Mouse (Mus musculus): ENCODE measurements around the gene Hprt. TPM values are rescaled to one million over a fixed set of nuclear protein-coding genes. Genes with fewer than 3 reads are reported as not detected.

Gene Hprt
- polyA plus RNA-seq, 1 experiment: 57.4 TPM

GRCm38 (mm10) chrX:53045187-53045903 lies 57.4 kb downstream of the Hprt start:
- Histone ChIP-seq H3ac (ENCODE audit: control insufficient read depth, insufficient read length, low read depth) (no peak overlapping the region), H3K4me3 (ENCODE audit: insufficient read depth, poor library complexity, severe bottlenecking) (no peak overlapping the region), H3K79me2 (ENCODE audit: control insufficient read depth, insufficient read depth) (no peaks in the 10 kb centered on the region), H3K27me3 (ENCODE audit: control insufficient read depth, insufficient read depth, insufficient read length) (no peaks in the 10 kb centered on the region), H3K79me3 (ENCODE audit: low read depth) (no peaks in the 10 kb centered on the region), H3K36me3 (ENCODE audit: control insufficient read depth, insufficient read depth) (no peaks in the 10 kb centered on the region)
- TF ChIP-seq MYOG (IDR thresholded peaks at IDR 0.05; ENCODE audit: control insufficient read depth, extremely low read depth, insufficient read length): no peak
- no peak for TF ChIP-seq CTCF (IDR thresholded peaks at IDR 0.05; ENCODE audit: control insufficient read depth, insufficient read depth, insufficient read length)
- no peak for TF ChIP-seq FOSL1 (IDR thresholded peaks at IDR 0.05; ENCODE audit: insufficient read depth, low read length, poor library complexity, severe bottlenecking)
- no peak for TF ChIP-seq MYOD1 (IDR thresholded peaks at IDR 0.05; ENCODE audit: control insufficient read depth, insufficient read length, low read depth)
- TF ChIP-seq USF1 (IDR thresholded peaks at IDR 0.05; ENCODE audit: low read depth): no peak
- TF ChIP-seq MAX (IDR thresholded peaks at IDR 0.05): no peak
- no peak for TF ChIP-seq CEBPB (IDR thresholded peaks at IDR 0.05; ENCODE audit: low read depth)

- Histone ChIP-seq H3K4me3 (ENCODE audit: insufficient read depth, poor library complexity, severe bottlenecking) (no peak overlapping the region), H3K79me2 (ENCODE audit: control insufficient read depth, insufficient read depth) (no peaks in the 10 kb centered on the region), H3K36me3 (ENCODE audit: control insufficient read depth, insufficient read depth) (no peaks in the 10 kb centered on the region), H3ac (ENCODE audit: control insufficient read depth, insufficient read length, low read depth) (no peak overlapping the region), H3K27me3 (ENCODE audit: control insufficient read depth, insufficient read depth, insufficient read length) (no peaks in the 10 kb centered on the region), H3K79me3 (ENCODE audit: low read depth) (no peaks in the 10 kb centered on the region)
- TF ChIP-seq MAX (IDR thresholded peaks at IDR 0.05): no peak
Measured at GRCm38 (mm10) chrX:53046033-53046432, 58.1 kb downstream of the Hprt start.

- no peak for TF ChIP-seq CTCF (IDR thresholded peaks at IDR 0.05; ENCODE audit: control insufficient read depth, insufficient read depth, insufficient read length)
- no peak for TF ChIP-seq MYOD1 (IDR thresholded peaks at IDR 0.05; ENCODE audit: control insufficient read depth, insufficient read length, low read depth)
- no peak for TF ChIP-seq CEBPB (IDR thresholded peaks at IDR 0.05; ENCODE audit: low read depth)
- no peak for TF ChIP-seq MYOG (IDR thresholded peaks at IDR 0.05; ENCODE audit: control insufficient read depth, extremely low read depth, insufficient read length)
- no peak for TF ChIP-seq USF1 (IDR thresholded peaks at IDR 0.05; ENCODE audit: low read depth)
- no peak for TF ChIP-seq FOSL1 (IDR thresholded peaks at IDR 0.05; ENCODE audit: insufficient read depth, low read length, poor library complexity, severe bottlenecking)
- no peak overlapping the region for H3ac ChIP-seq (ENCODE audit: control insufficient read depth, insufficient read length, low read depth)
- no peaks in the 10 kb centered on the region for H3K79me3 ChIP-seq (ENCODE audit: low read depth)
- H3K79me2 ChIP-seq (ENCODE audit: control insufficient read depth, insufficient read depth): no peaks in the 10 kb centered on the region
- no peak overlapping the region for H3K4me3 ChIP-seq (ENCODE audit: insufficient read depth, poor library complexity, severe bottlenecking)
- H3K27me3 ChIP-seq (ENCODE audit: control insufficient read depth, insufficient read depth, insufficient read length): no peaks in the 10 kb centered on the region
- no peaks in the 10 kb centered on the region for H3K36me3 ChIP-seq (ENCODE audit: control insufficient read depth, insufficient read depth)
Measured at GRCm38 (mm10) chrX:53046911-53047310, 59.0 kb downstream of the Hprt start.

DNA sequence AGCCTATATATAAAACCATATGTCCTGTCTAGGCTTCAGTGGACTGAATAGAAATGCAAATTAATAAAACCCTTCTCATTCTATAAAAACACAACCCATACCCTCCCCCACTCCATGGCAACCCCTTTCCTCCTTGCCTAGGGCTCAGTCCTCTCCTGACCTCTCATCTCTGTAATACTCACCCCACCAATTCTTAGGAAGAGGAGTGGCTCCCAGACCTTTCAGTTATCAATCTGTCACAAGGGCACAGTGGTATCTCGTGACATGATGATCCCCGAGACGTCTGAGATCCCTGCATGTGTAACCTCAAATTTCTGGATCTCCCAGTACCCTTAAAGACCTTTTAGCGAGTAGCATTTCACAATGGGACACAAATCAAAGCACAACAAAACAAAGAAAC lies 61.3 kb downstream of the Hprt start:
- no peak for TF ChIP-seq CTCF (IDR thresholded peaks at IDR 0.05; ENCODE audit: control insufficient read depth, insufficient read depth, insufficient read length)
- TF ChIP-seq MAX (IDR thresholded peaks at IDR 0.05): no peak
- no peak for TF ChIP-seq MYOG (IDR thresholded peaks at IDR 0.05; ENCODE audit: control insufficient read depth, extremely low read depth, insufficient read length)
- TF ChIP-seq FOSL1 (IDR thresholded peaks at IDR 0.05; ENCODE audit: insufficient read depth, low read length, poor library complexity, severe bottlenecking): no peak
- no peak for TF ChIP-seq CEBPB (IDR thresholded peaks at IDR 0.05; ENCODE audit: low read depth)
- no peak for TF ChIP-seq MYOD1 (IDR thresholded peaks at IDR 0.05; ENCODE audit: control insufficient read depth, insufficient read length, low read depth)
- TF ChIP-seq USF1 (IDR thresholded peaks at IDR 0.05; ENCODE audit: low read depth): no peak

DNA sequence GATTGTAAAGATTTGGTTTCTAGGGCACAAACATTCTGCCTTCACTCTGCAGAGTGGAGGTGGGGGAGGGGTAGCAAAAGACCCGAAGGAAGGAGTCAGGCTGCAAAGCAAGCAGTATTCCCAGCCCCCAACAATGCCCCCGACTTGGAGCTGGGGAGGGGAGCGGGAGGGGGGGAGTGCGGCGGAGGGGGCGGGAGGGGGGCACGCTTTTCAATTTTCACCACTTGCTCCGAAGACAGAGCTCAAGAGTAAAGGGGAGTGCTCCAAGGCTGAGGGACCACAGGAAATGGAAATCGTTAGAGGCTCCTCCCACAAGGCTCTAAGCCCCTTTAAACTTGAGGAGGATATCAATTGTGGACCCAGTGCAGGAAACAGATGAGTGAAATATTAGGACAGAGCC lies 62.4 kb downstream of the Hprt start:
- Histone ChIP-seq H3K4me3 (ENCODE audit: insufficient read depth, poor library complexity, severe bottlenecking) (no peak overlapping the region), H3K79me2 (ENCODE audit: control insufficient read depth, insufficient read depth) (peaks cover 5% of the 10 kb centered on the region)

More for the DNA sequence above, 61.3 kb downstream of the Hprt start:
- Histone ChIP-seq H3K79me2 (ENCODE audit: control insufficient read depth, insufficient read depth) (no peaks in the 10 kb centered on the region), H3K27me3 (ENCODE audit: control insufficient read depth, insufficient read depth, insufficient read length) (no peaks in the 10 kb centered on the region), H3ac (ENCODE audit: control insufficient read depth, insufficient read length, low read depth) (no peak overlapping the region), H3K4me3 (ENCODE audit: insufficient read depth, poor library complexity, severe bottlenecking) (no peak overlapping the region), H3K36me3 (ENCODE audit: control insufficient read depth, insufficient read depth) (peaks cover 2% of the 10 kb centered on the region), H3K79me3 (ENCODE audit: low read depth) (no peaks in the 10 kb centered on the region)

More for the DNA sequence above, 62.4 kb downstream of the Hprt start:
- TF ChIP-seq MAX (IDR thresholded peaks at IDR 0.05): no peak
- no peak for TF ChIP-seq FOSL1 (IDR thresholded peaks at IDR 0.05; ENCODE audit: insufficient read depth, low read length, poor library complexity, severe bottlenecking)
- TF ChIP-seq USF1 (IDR thresholded peaks at IDR 0.05; ENCODE audit: low read depth): no peak
- TF ChIP-seq MYOG (IDR thresholded peaks at IDR 0.05; ENCODE audit: control insufficient read depth, extremely low read depth, insufficient read length): no peak
- TF ChIP-seq CEBPB (IDR thresholded peaks at IDR 0.05; ENCODE audit: low read depth): no peak
- no peak for TF ChIP-seq MYOD1 (IDR thresholded peaks at IDR 0.05; ENCODE audit: control insufficient read depth, insufficient read length, low read depth)
- TF ChIP-seq CTCF (IDR thresholded peaks at IDR 0.05; ENCODE audit: control insufficient read depth, insufficient read depth, insufficient read length): no peak
- Histone ChIP-seq H3ac (ENCODE audit: control insufficient read depth, insufficient read length, low read depth) (no peak overlapping the region), H3K79me3 (ENCODE audit: low read depth) (peaks cover 2% of the 10 kb centered on the region), H3K36me3 (ENCODE audit: control insufficient read depth, insufficient read depth) (peaks cover 14% of the 10 kb centered on the region), H3K27me3 (ENCODE audit: control insufficient read depth, insufficient read depth, insufficient read length) (no peaks in the 10 kb centered on the region)

Measured in C2C12 (cell line).